Mouse (Mus musculus) left cerebral cortex, adult 2 months (tissue): Measurements from ENCODE around the gene Ube2l6. TPM values are rescaled to one million over a fixed set of nuclear protein-coding genes. Genes with fewer than 3 reads are reported as not detected.

Experiments used
- DNase-seq, 2 experiments: peaks; one replicate each; pipeline ENCODE4 v3.0.0; 2021 to 2022; ENCODE audit warnings: low spot score in 2 of 2, mixed read lengths in 1 of 2; ENCODE audit errors: extremely low spot score in 1 of 2
- H3K27ac ChIP-seq: fragments of 200-600 bp; 2 replicates; pipeline ENCODE4 v1.8.1; 2022
- H3K4me3 ChIP-seq: fragments of 200-600 bp; 2 replicates; pipeline ENCODE4 v1.8.1; 2022
- CTCF ChIP-seq: fragments of 200-600 bp; IDR thresholded peaks from 2 replicates; pipeline ENCODE4 v1.8.1; 2022; ENCODE audit warnings: antibody characterized with exemption, mild to moderate bottlenecking, moderate library complexity
- intact Hi-C: fragments of 180-260 bp; cut with DNase I; formaldehyde crosslinking; loops from one replicate; pipeline ENCODE4 v1.15.1; 2025
- long read RNA-seq, 2 experiments: library from polyadenylated mRNA; stranded (forward); transcript quantifications; one replicate each; pipeline ENCODE4 v2.0.0; 2021; ENCODE audit warnings: borderline mapping rate in 2 of 2
- total RNA-seq, 2 experiments: library from RNA; stranded (reverse); gene quantifications; 2 replicates each; pipeline ENCODE4 v1.2.3; 2021

The Ube2l6 gene
- total RNA-seq = 1 to 10 TPM; 6.4 to 6.7 TPM
- long read RNA-seq, experiment 1, transcript Ube2l6-201 (4 exons, 1,560 nt) = major isoform, 9 of 9 reads
- long read RNA-seq, experiment 1, partial matches to known transcripts = 0 of 9 reads
- long read RNA-seq, experiment 1, other reads (novel, unspliced or antisense) = 0 of 9 reads
- long read RNA-seq, experiment 2, transcript Ube2l6-201 (4 exons, 1,560 nt) = major isoform, 8 of 9 reads
- long read RNA-seq, experiment 2, partial matches to known transcripts = 0 of 9 reads
- long read RNA-seq, experiment 2, other reads (novel, unspliced or antisense) = 1 of 9 reads

DNA sequence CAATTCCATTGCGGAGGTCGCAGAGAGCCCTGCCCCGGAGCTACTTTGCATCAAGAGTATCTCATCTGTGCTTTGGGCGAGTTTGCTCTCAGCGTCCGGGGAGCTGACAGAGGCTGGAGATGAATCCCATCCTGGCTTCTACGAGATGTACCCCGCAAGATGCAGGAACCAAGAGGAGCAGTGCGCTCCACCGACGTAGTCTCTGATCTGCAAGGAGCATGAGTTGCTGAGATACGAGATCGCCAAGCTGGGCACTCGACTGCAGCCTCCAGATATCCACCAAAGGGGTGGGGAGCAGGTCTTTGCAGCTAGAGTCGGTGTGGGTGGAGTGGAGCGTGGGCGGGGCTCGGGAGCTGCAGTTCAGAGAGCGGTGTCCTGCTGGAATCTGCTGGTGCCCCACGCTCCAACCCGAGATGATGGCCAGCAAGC, at the start of gene Ube2l6:
Gene Ube2l6 (plus strand): TSS at position 336 of the 429 bp plus-strand sequence.
- peak within 1 kb of the TSS; percentile 49 for H3K4me3 ChIP-seq
- peak within 1 kb of the TSS; percentile 76 for H3K27ac ChIP-seq
- intact Hi-C loops = loop anchor here (2.0 to 5.0 kb wide), 3 partner anchors 56 to 344 kb away; partner anchors contain the start of genes Gm19426 and Zdhhc5
- DNase-seq = peak; percentile 60 to 68
- TF ChIP-seq CTCF = no peak

DNA sequence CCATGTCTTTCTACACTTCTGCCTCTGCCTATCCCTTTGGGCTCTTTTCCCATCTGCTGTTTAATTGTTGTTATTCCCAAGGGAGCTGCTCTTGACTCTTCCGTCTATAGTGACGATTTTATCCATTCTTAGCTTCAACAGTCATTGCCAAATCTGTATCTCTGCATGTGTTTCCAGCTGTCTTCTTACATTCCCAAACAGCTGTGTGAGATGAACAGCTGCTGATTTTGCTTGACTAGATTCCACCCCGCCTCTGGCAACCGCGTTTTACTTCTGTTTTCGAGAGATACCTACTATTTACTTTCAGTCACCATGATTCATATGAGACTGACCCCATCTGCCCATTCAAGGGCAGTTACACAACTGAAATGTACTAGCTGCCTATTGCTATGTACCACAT, 48.5 kb upstream of the Ube2l6 start:
- Histone ChIP-seq H3K27ac (no peak overlapping the region), H3K4me3 (no peak overlapping the region)
- no peak for DNase-seq
- no peak for TF ChIP-seq CTCF
- intact Hi-C loops = loop anchor here (10.0 kb wide), 1 partner anchor 295 kb away; no protein-coding TSS in a partner anchor

DNA sequence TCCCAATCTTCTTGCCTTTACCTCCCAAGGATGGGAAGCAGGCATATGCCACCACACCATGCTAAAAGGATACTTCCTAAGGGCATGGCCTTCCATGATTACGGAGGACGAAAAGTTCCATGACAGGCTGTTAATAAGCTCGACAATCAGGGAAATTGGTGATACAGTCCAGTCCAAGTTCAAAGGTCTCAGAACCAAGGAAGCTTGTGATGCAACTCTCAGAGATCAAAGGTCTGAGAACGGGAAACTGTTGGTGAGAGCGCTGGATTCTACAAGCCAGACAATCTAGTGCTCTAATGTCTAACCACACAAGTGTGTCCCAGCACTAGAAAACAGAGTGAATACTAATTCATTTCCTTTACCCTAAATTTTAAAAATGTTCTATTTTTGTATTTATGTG, 42.4 kb upstream of the Ube2l6 start:
- Histone ChIP-seq H3K4me3 (no peak overlapping the region), H3K27ac (no peak overlapping the region)
- TF ChIP-seq CTCF = no peak
- intact Hi-C loops = loop anchor here (10.0 kb wide), 1 partner anchor 301 kb away; no protein-coding TSS in a partner anchor
- no peak for DNase-seq

DNA sequence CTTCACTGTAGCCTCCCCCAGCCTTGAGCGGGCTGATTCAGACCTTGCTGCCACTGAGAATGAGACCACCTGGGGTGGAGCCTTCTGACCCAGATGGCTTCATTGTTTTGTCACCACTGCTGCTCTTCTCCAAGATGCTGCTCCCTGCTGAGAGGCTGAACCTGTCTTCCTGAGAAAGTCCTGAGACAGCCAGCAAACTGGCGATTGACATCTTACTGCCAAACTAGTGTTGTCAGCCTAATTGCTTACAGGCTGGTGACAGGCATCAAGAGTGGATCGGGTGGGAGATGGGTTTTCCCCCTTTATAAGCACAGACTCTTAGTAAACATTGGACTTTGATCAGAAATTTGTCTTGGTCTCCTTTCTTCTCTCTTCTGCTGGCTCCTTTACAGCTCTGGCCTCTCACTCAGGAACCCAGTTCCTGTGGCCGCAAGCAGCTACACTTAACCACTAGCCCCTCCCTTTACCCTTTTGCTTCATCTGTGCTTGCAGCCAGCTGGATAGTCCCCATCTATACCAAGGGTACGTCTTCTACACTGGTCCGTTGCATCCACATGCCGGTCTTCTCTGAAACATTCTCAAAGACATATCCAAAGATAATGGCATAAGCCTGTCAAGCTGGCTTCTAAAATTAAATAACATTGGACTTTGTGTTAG, 41.5 kb upstream of the Ube2l6 start:
- Histone ChIP-seq H3K4me3 (no peak overlapping the region), H3K27ac (no peak overlapping the region)
- no peak for DNase-seq
- TF ChIP-seq CTCF = no peak
- intact Hi-C loops = loop anchor here (10.0 kb wide), 1 partner anchor 302 kb away; no protein-coding TSS in a partner anchor

DNA sequence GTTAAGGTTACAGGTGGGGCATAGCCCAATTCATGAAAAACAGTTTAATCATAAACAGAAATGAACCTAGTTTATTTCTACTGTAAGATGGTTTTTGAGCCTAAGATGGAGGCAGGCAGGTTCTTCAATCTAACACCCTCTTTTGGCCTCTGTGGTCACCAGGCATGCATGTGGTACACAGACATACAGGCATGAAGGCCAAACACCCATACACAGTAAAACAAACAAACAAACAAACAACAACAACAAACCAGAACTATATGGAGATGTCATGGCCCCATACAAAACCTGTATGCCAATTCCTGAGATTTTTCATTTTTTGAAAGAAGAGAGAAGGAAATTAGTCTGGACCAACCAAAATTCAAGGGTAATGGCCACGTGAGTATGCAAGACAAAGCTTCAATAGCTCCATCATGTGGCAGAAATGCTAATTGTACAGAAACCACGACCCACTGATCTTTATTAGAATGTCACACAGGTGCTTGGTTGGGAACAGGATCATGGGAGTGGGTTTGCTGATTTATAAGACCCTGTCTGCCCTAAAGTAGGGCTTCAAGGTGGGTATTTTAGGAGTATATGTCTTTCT, 40.0 kb upstream of the Ube2l6 start:
- DNase-seq = no peak

DNA sequence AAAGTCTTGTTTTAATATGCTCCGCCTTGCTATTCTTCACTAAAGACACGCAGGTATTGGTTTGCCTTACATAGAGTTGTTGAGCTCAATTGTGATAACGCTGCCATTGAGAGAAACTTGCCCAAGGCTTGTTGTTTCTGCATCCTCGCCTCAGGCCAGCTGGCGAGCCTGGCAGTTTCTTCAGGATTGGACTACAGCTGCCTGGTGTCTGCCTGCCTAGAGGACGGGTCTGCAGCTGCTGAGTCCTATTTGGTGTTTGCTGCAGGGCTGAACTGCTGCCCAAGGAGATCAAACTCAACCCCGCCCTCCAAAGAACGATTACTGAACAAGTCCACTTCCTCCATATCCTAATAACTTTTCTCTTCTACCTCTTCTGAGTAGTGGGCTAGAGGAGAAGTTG, 37.9 kb upstream of the Ube2l6 start:
- H3K27ac ChIP-seq = no peak overlapping the region
- TF ChIP-seq CTCF = no peak
- no peak for DNase-seq
- no peak overlapping the region for H3K4me3 ChIP-seq
- intact Hi-C loops = no loop called here

More for the DNA sequence above, 40.0 kb upstream of the Ube2l6 start:
- TF ChIP-seq CTCF = peak; percentile 67
- no peak overlapping the region for H3K27ac ChIP-seq
- intact Hi-C loops = loop anchor here (10.0 kb wide), 1 partner anchor 304 kb away; no protein-coding TSS in a partner anchor
- H3K4me3 ChIP-seq = no peak overlapping the region

DNA sequence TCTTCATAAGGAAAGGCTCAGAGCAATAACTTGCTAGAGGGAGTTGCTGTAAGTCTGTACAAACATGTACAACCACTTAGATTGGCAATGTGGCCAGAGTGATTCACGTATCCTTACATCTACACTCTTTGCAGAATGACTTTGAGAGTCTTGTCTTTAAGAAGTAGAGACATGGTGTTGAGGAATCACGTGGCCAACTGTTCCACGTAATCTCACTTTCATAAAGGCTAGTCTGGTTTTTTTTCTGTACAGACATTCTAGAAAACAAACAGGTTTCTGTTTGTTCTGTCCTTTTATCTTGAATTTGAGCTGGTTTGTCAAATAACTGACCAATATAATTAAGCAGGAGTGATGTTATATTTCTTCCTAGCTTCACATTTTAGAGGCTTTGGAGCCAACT, 37.3 kb upstream of the Ube2l6 start:
- no peak for TF ChIP-seq CTCF
- DNase-seq = no peak
- intact Hi-C loops = no loop called here
- Histone ChIP-seq H3K27ac (no peak overlapping the region), H3K4me3 (no peak overlapping the region)

DNA sequence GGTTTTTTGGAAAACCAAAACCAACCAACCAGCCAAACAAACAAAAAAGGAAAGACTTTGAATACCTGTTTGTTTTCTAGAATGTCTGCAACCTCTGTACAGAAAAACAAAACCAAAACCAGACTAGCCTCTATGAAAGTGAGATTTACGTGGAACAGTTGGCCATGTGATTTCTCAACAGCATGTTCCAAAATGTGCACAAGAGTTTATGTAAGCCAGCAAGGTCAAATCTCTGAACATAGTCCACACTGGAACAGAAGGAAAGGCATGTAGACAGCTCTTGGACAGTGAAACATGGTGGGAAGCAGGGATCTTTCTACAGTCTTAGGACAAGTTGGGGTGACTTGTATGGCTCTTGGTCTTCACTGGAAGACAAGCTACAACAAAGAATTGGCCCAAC, 36.8 kb upstream of the Ube2l6 start:
- Histone ChIP-seq H3K27ac (no peak overlapping the region), H3K4me3 (no peak overlapping the region)
- no peak for TF ChIP-seq CTCF
- DNase-seq = no peak
- intact Hi-C loops = no loop called here

DNA sequence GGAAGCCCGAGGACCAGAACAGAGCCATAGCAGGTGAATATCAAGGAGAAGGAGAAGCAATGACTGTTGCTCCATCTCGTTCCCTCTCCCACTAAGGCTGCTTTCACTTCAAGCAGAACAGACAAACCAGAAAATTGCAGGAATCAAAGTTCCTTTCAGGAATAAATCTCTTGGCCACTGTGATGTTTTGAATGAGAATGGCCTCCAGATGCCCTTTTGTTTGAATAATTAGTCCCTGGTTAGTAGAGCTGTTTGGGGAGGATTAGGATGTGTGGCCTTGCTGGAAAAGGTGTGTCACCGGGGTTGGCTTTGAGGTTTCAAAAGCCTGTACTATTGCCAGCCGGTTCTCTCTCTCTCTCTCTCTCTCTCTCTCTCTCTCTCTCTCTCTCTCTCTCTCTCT, 36.3 kb upstream of the Ube2l6 start:
- TF ChIP-seq CTCF = no peak

DNA sequence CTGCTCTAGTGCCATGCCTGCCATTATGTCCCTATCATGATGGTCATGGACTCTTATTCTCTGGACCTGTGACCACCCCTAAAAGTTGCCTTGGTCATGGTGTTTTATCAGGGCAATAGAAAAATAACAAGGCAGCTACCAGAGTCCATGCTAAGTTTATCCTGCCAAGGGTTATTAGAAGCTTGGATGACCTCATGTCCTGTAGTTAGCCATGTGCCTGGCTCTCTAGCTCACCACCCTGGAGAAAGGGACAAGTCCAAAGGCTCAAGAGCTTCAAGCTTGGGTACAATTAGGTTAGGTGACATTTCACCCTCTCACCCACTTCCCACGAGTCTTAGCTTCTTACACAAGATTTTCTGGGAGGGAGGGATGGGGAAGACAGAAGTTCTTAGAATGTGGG, 35.8 kb upstream of the Ube2l6 start:
- Histone ChIP-seq H3K27ac (no peak overlapping the region), H3K4me3 (no peak overlapping the region)
- intact Hi-C loops = no loop called here
- no peak for TF ChIP-seq CTCF
- DNase-seq = no peak

More for the DNA sequence above, 36.3 kb upstream of the Ube2l6 start:
- Histone ChIP-seq H3K4me3 (no peak overlapping the region), H3K27ac (no peak overlapping the region)
- intact Hi-C loops = no loop called here
- DNase-seq = no peak

DNA sequence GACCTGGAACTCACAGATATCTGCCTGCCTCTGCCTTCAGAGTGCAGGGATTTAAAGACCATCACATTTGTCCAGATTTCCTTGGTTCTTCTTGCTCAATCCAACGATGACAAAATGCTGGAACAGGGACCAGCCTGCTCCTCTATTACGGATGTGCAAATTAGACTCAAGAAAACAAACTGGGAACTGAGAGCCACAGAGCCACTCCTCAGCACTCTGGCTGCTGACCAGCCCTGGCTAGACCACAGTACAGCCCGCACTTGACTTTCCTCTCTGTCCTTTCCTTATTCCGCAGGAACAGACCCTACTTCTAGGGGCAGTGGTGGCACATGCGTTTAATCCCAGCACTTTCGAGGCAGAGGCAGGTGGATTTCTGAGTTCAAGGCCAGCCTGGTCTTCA, 28.1 kb upstream of the Ube2l6 start:
- Histone ChIP-seq H3K27ac (no peak overlapping the region), H3K4me3 (no peak overlapping the region)
- no peak for DNase-seq
- intact Hi-C loops = no loop called here
- no peak for TF ChIP-seq CTCF

DNA sequence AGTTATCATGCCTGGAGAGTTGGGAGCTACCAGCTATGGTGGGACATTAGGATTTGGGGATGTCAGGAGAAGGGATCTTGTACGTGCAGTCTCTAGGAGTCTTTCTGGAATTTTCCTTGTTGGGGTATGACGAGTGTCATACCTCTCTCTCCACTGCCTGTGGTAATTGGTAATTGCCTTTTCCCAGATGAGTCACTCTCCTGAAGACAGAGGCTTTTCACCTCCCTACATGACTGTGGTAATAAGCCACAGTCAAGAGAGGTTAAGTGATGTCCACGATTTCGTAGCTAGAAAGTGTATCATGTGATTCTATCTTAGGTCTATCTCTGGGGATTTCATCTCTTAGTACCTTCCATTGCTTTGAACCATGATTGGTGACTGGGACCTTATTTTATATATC, 26.2 kb upstream of the Ube2l6 start:
- Histone ChIP-seq H3K4me3 (no peak overlapping the region), H3K27ac (no peak overlapping the region)
- no peak for TF ChIP-seq CTCF
- DNase-seq = no peak
- intact Hi-C loops = no loop called here
